Mouse (Mus musculus) macrophage (primary cell): ENCODE measurements around the gene Spin1. TPM values are rescaled to one million over a fixed set of nuclear protein-coding genes. Genes with fewer than 3 reads are reported as not detected.

Experiments
- H3K27ac ChIP-seq: fragments of 350-480 bp; formaldehyde crosslinking; 2 replicates; pipeline ENCODE4 v1.9.0; 2021
- H3K36me3 ChIP-seq: fragments of 350-480 bp; formaldehyde crosslinking; 2 replicates; pipeline ENCODE4 v1.9.0; 2021; ENCODE audit errors: inconsistent target
- H3K4me3 ChIP-seq: fragments of 350-480 bp; formaldehyde crosslinking; 2 replicates; pipeline ENCODE4 v1.9.0; 2021; ENCODE audit errors: inconsistent target
- H3K79me2 ChIP-seq: fragments of 350-480 bp; formaldehyde crosslinking; 2 replicates; pipeline ENCODE4 v1.9.0; 2021; ENCODE audit errors: inconsistent target
- WGBS: methylation state at CpG from one replicate; pipeline ENCODE4 v1.1.7; 2026; ENCODE audit warnings: inconsistent platforms; ENCODE audit not compliant: missing documents; 5-methylcytosine and 5-hydroxymethylcytosine counted together
- polyA plus RNA-seq: library from polyadenylated mRNA; stranded (reverse); fragments of 250-400 nt; gene quantifications from 3 replicates; pipeline ENCODE4 v1.2.4, GENCODE M21; 2018; ENCODE audit warnings: inconsistent platforms

Gene Spin1
- polyA plus RNA-seq, 1 experiment from 2014 or later: 14.8 TPM

- H3K27ac ChIP-seq: no peak overlapping the region
- H3K4me3 ChIP-seq: no peak overlapping the region
- H3K79me2 ChIP-seq: no peaks in the 10 kb centered on the region
- peaks cover 15% of the 10 kb centered on the region for H3K36me3 ChIP-seq
- WGBS: 100% methylated on average over 2 of the region's 2 CpGs
Observed at GRCm38 (mm10) chr13:51136996-51137701, 36.5 kb downstream of the Spin1 start.

GRCm38 (mm10) chr13:51137702-51138031 is 37.0 kb downstream of the Spin1 start:
- Histone ChIP-seq H3K4me3 (no peak overlapping the region), H3K79me2 (no peaks in the 10 kb centered on the region), H3K27ac (no peak overlapping the region), H3K36me3 (peaks cover 15% of the 10 kb centered on the region)

- Histone ChIP-seq H3K4me3 (no peak overlapping the region), H3K27ac (no peak overlapping the region), H3K79me2 (peaks cover 7% of the 10 kb centered on the region; the same call in 1 of the 2 replicates), H3K36me3 (peaks cover 20% of the 10 kb centered on the region)
- WGBS: 79% methylated on average over 1 of the region's 1 CpGs
Observed at GRCm38 (mm10) chr13:51147106-51147505, 46.4 kb downstream of the Spin1 start.

DNA sequence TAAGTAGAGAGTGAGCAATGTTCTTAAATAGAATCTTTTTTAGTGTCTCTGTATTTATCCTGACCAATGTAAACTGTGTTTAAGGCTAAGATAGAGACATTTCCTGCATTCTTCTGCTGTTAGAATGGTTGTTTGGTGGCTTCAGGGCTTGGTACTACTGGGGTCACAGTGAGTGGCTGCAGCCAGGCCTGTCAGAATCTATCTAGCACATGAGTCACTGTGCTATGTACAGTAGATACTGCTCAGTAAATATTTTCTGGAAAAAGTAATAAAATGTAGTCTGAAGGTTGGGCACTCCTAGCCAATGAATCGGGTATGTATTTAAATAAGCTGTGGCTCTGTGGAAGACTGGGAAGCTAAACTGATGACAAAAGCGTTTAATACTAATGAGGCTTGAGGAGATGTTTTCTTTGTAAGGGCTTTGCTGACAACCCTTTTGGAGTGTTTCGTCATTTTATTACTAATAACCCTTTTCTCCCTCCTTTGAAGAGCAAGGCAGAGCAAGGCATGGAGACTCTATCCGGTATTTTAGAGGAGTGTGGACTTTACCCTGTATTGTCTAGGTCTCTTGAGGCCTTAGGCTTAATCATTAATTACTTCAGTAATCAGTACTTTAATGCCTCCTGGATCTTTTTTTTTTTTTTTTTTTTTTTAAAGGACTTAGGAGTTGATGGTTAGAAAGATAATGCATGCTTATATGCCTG is 52.4 kb downstream of the Spin1 start:
- H3K79me2 ChIP-seq: no peaks in the 10 kb centered on the region
- peaks cover 11% of the 10 kb centered on the region for H3K36me3 ChIP-seq
- WGBS: 93% methylated on average over 4 of the region's 4 CpGs
- H3K4me3 ChIP-seq: no peak overlapping the region
- H3K27ac ChIP-seq: no peak overlapping the region

GRCm38 (mm10) chr13:51153670-51154030 is 53.0 kb downstream of the Spin1 start:
- no peak overlapping the region for H3K4me3 ChIP-seq
- WGBS: 94% methylated on average over 4 of the region's 4 CpGs
- H3K27ac ChIP-seq: no peak overlapping the region
- H3K36me3 ChIP-seq: peaks cover 11% of the 10 kb centered on the region
- H3K79me2 ChIP-seq: no peaks in the 10 kb centered on the region

DNA sequence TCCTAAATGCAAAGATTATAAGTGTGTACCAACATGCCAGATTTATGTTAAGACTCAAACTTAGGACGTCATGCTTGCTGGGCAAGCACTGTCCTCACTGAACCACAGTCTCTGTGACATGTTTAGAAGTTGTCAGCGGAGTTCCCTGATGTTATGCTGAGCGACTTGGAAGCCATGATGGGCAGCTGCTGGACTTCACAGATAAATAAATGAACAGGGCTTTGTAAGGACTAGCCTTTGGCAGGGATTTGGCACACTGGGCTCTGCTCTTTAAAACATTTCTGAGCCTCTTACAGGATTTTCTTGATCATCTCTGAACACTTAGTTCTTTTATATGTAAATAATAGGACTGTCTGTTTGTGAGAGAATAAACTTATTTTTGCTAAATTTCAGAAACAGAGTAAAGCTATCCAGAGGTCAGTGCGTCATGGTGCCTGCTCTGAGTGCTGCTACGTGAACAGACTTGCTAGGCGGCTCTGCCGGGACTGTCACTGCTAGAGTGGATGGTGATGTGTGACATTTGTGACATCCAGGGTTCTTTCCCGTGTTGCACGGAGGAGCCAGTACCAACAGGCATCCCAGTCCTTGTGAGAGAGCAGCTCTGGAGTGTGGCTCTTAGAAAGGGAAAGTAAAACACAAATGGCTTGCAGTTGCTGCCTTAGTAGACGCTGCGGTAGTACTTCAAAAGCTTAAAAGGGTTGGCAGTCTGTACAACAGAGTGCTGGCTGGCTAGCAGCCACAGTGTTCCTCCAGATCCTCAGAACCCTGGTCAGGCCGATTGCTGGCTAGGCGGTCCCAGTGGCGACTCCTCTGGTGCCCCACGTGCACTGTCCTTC is 54.7 kb downstream of the Spin1 start:
- no peak overlapping the region for H3K27ac ChIP-seq
- H3K79me2 ChIP-seq: no peaks in the 10 kb centered on the region
- H3K4me3 ChIP-seq: no peak overlapping the region
- WGBS: 95% methylated on average over 15 of the region's 15 CpGs
- H3K36me3 ChIP-seq: peaks cover 5% of the 10 kb centered on the region; the same call in 1 of the 2 replicates

GRCm38 (mm10) chr13:51156014-51156386 is 55.3 kb downstream of the Spin1 start:
- WGBS: 93% methylated on average over 6 of the region's 6 CpGs
- peaks cover 4% of the 10 kb centered on the region; the same call in 1 of the 2 replicates for H3K36me3 ChIP-seq
- no peak overlapping the region for H3K27ac ChIP-seq
- H3K79me2 ChIP-seq: no peaks in the 10 kb centered on the region
- H3K4me3 ChIP-seq: no peak overlapping the region

- peaks cover 4% of the 10 kb centered on the region; the same call in 1 of the 2 replicates for H3K36me3 ChIP-seq
- WGBS: 31% methylated on average over 3 of the region's 3 CpGs
- no peaks in the 10 kb centered on the region for H3K79me2 ChIP-seq
- H3K27ac ChIP-seq: no peak overlapping the region
- no peak overlapping the region for H3K4me3 ChIP-seq
Observed at GRCm38 (mm10) chr13:51157291-51157690, 56.6 kb downstream of the Spin1 start.

DNA sequence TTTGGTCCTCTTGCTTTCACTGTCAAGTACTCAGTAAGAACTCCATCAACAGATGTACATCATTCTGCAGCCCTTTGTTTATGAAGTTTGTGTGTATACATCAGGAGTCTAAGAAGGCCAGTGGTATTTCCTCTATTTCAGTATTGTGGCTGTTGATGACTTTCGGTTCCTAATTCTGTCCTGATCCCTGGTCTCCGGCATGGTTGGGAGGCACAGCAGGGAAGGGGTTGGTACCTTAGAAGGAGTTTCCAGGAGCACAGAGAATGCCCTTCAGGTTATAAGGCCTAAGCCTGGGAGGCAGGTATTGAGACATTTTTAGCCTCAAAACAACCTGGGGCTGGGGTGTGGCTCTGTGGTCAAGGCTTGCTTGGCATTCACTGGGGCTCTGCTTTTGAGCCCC is 61.0 kb downstream of the Spin1 start:
- no peak overlapping the region for H3K27ac ChIP-seq
- 5% methylated on average over 2 of the region's 2 CpGs for WGBS

DNA sequence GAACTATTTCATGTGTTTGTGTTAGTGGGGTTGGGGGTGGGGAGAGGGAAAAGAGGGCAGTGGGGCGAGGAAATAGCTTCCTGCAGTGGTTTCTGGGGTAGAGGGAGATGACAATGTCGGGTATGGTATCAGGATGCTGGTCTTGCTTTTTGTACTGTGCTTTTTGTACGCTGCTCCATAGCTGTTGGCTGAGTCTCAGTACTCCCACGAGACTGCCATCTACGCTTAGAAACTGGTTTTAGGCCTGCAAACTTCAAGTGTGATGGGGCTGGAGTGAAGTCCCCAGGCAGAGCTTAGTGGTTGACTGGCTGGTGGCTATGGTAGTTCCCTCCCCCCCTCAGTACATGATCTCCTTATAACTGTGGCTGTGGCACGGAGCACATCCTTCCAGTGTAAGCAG is 61.6 kb downstream of the Spin1 start:
- 68% methylated on average over 5 of the region's 6 CpGs for WGBS
- no peaks in the 10 kb centered on the region for H3K36me3 ChIP-seq
- H3K79me2 ChIP-seq: no peaks in the 10 kb centered on the region
- no peak overlapping the region for H3K4me3 ChIP-seq
- H3K27ac ChIP-seq: no peak overlapping the region

More for the DNA sequence above, 61.0 kb downstream of the Spin1 start:
- Histone ChIP-seq H3K4me3 (no peak overlapping the region), H3K36me3 (no peaks in the 10 kb centered on the region), H3K79me2 (no peaks in the 10 kb centered on the region)

DNA sequence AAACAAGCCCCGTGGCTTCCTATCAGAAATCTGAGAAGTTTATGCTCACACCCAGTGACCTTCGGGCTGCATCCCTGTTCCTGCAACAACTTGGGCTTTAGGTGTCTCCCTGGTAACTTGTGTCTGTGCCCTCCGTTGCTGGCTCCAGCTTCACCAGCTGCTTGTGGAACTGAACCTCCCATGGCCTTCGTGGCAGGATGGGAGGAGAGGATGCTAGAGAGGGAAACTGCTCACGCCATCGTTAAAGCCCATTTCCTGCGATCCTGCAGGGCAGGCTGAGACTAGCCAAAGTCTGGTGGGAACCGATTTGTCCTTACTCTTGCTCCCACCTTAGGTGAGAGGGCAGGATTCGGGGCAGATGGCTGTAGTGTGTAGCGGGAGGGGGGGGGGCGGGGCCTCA is 66.0 kb downstream of the Spin1 start:
- H3K79me2 ChIP-seq: no peaks in the 10 kb centered on the region
- no peaks in the 10 kb centered on the region for H3K36me3 ChIP-seq
- no peak overlapping the region for H3K4me3 ChIP-seq
- H3K27ac ChIP-seq: no peak overlapping the region
- 90% methylated on average over 11 of the region's 11 CpGs for WGBS

DNA sequence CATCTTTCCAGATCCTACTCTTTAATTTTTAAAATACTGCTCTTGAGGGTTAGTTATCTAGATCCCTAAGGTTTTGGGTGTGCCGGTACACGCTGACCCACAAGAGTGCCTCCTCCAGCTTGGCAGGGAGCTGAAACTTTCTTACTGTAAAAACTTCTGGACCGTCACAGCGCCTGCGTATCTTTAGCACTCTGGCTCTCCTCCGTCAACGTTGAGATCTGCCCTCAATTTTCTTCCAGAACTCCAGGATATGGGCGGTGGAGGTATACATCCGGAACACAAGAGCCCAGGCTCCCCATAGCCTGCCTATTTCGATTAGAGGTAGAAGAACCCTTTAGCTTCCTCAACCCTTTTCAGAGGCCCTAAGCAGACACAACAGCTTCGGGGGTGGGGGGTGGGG is 69.5 kb downstream of the Spin1 start:
- no peaks in the 10 kb centered on the region for H3K79me2 ChIP-seq
- H3K27ac ChIP-seq: no peak overlapping the region
- 30% methylated on average over 9 of the region's 11 CpGs for WGBS
- H3K36me3 ChIP-seq: no peaks in the 10 kb centered on the region
- H3K4me3 ChIP-seq: no peak overlapping the region

- Histone ChIP-seq H3K4me3 (no peak within 1 kb of the TSS), H3K27ac (no peak within 1 kb of the TSS), H3K79me2 (no peaks in the 10 kb centered on the region), H3K36me3 (no peaks in the 10 kb centered on the region)
- 2% methylated on average over 64 of the region's 64 CpGs for WGBS
Observed at GRCm38 (mm10) chr13:51170691-51171680, 70.3 kb downstream of the Spin1 start, which contains the start of gene Nxnl2. Gene Nxnl2 (plus strand): TSS chr13:51171022.

DNA sequence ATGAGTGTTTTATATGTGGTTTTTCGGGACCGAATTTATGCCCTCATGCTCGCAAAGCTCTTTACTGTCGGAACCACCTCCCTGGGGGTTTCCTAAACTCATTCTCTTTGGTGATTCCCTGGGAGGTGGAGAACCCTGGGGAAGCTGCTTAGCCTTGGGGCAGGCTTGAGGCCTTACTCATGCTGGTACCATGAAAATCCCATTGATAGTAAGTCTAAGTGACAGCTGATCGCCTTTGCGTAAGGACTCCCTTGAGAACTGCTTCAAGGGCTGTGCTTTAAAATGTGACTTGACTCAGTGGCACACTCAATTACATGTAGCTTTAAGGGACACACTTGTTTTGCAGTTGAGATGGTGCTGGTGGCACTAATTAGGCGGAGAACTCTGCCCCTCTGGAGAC is 71.9 kb downstream of the Spin1 start:
- no peaks in the 10 kb centered on the region for H3K79me2 ChIP-seq
- no peak overlapping the region for H3K27ac ChIP-seq
- H3K36me3 ChIP-seq: no peaks in the 10 kb centered on the region
- H3K4me3 ChIP-seq: no peak overlapping the region
- WGBS: 94% methylated on average over 7 of the region's 7 CpGs
